Mouse (Mus musculus): ENCODE results near the gene Cldn20. TPM values are rescaled to one million over a fixed set of nuclear protein-coding genes. Genes with fewer than 3 reads are reported as not detected.

The Cldn20 gene
- total and polyA plus RNA-seq, 3 experiments: not detected

DNA sequence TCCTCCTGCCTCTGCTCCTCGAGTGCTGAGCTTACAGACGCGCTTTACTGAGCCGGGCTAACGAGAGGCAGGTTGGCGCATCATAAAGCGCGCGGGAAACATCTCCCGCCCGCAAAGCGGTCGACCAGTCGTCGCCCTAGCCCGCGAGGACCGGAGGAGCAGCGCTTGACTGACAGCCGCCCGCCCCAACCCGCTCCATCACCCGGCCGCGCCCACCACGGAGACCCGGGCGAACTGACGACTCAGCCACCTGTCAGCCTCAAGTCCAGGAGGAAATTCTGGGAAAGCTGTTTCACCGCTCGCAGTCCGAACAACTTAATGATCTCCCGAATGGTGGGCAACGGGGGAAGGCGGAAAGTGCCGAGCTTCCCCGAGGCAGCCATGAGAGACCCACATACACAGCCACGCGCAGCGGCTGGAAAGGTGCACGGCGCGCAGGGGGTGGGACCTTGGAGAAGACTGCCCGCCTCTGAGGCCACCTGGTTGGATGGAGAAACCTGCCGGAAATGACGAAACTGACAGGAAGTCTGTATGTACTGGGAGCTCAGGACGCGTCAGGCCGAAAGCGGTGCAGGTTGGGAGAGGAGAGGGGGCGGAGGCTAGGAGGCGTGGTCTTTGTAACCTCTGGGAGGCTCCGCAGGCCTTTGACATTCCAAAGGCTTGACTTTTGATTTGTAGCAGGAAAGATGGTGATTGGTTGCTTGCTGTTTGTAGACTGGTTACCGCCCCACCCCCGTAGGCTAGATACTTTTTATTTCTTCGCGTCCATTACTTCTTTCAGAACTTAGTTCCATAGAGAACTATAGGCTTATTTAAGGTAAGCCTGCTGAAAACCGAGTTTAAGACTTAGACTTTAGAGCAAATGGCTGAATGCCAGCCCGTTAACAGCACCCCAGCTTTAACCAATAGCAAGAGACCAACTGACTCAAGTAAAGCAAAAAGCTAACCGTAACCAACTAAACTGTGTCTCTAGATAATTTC is 25.3 kb downstream of the Cldn20 start, which contains the start of gene Tfb1m:
Gene Tfb1m, minus strand, starts transcription at position 451 of the 981 bp plus-strand sequence.
- Histone ChIP-seq H3K4me3 (ENCODE audit: low read depth, low read length) (peak within 1 kb of the TSS; percentile 74), H3K9me3 (replicated peaks) (no peaks in the 10 kb centered on the region), H3K36me3 (replicated peaks) (peaks cover 17% of the 10 kb centered on the region), H3K27me3 (ENCODE audit: insufficient read depth, low read length) (no peaks in the 10 kb centered on the region), H3K4me1 (ENCODE audit: insufficient read depth, low read depth, low read length) (peaks cover 22% of the 10 kb centered on the region)
- ATAC-seq (ENCODE audit: extremely low read depth, insufficient number of reproducible peaks, low FRiP score, poor library complexity, severe bottlenecking) (peak; percentile 94), DNase-seq (ENCODE audit: low spot score) (peak; percentile 90)
- TF ChIP-seq TAL1 (conservative IDR thresholded peaks at IDR 0.05; ENCODE audit: low read depth, low read length) (no peak), POLR2AphosphoS5 (IDR thresholded peaks at IDR 0.05; ENCODE audit: insufficient replicate concordance, low read depth, low read length) (no peak), GATA2 (IDR thresholded peaks at IDR 0.05; ENCODE audit: borderline replicate concordance, low read depth, low read length) (no peak), CTCF (IDR thresholded peaks at IDR 0.05; ENCODE audit: low read depth, low read length) (no peak), GATA1 (IDR thresholded peaks at IDR 0.05; ENCODE audit: borderline replicate concordance, low read length) (no peak)

DNA sequence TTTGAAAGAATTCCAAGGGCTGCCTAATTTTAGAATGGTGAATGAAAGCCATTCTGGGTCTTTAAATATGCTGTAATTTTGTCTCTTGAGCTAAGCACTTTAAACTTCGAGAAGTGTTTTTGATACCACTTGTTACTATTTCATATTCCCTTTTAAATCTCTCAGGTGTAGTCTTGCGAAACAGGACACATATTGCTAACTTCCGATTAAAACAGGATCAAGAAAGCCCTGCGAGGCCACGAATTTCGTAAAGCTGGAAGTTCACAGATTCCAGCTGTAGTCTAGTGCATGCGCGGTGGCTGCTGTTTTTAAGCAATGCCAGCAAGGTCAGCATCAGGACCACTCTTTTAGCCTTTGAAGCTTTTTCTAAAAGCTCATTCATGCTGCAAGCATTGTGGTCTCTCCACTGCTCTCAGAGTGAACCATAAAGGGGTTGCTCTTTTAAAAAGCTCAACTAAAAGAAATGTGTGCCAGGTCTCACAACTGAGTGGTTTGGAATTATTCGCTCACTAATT is 26.1 kb downstream of the Cldn20 start:
- ATAC-seq (ENCODE audit: extremely low read depth, insufficient number of reproducible peaks, low FRiP score, poor library complexity, severe bottlenecking) (no peak), DNase-seq (ENCODE audit: low spot score) (no peak)
- Histone ChIP-seq H3K9me3 (replicated peaks) (no peaks in the 10 kb centered on the region), H3K36me3 (replicated peaks) (peaks cover 13% of the 10 kb centered on the region), H3K4me1 (ENCODE audit: insufficient read depth, low read depth, low read length) (peaks cover 22% of the 10 kb centered on the region), H3K27me3 (ENCODE audit: insufficient read depth, low read length) (no peaks in the 10 kb centered on the region), H3K4me3 (ENCODE audit: low read depth, low read length) (peak overlapping the region; percentile 74; the same call in 1 of the 2 replicates)
- TF ChIP-seq CTCF (IDR thresholded peaks at IDR 0.05; ENCODE audit: low read depth, low read length) (no peak), POLR2AphosphoS5 (IDR thresholded peaks at IDR 0.05; ENCODE audit: insufficient replicate concordance, low read depth, low read length) (no peak), GATA1 (IDR thresholded peaks at IDR 0.05; ENCODE audit: borderline replicate concordance, low read length) (no peak), TAL1 (conservative IDR thresholded peaks at IDR 0.05; ENCODE audit: low read depth, low read length) (no peak), GATA2 (IDR thresholded peaks at IDR 0.05; ENCODE audit: borderline replicate concordance, low read depth, low read length) (no peak)

DNA sequence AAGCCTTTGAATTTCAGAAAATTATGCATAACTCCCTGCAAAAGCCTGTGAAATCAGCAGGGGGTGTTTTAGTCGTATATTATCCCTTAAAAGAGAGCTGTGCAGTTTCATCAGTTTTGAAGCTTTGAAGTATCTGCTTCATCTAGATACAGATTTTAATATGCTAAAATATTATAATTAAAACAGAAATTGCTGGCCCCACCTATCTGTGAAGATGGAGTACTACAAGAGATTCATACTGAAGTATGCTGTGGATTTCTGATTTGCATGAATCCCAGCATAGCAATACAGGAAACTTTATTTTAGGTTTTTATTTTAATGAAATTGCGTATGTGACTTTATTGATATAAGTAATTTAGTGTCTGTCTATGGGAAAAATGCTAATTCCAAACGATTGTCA is 28.2 kb downstream of the Cldn20 start:
- no peak for ATAC-seq (ENCODE audit: extremely low read depth, insufficient number of reproducible peaks, low FRiP score, poor library complexity, severe bottlenecking)
- H3K4me1 ChIP-seq (ENCODE audit: insufficient read depth, low read depth, low read length): peaks cover 19% of the 10 kb centered on the region
- TF ChIP-seq TAL1 (conservative IDR thresholded peaks at IDR 0.05; ENCODE audit: low read depth, low read length) (no peak), CTCF (IDR thresholded peaks at IDR 0.05; ENCODE audit: low read depth, low read length) (no peak), GATA1 (IDR thresholded peaks at IDR 0.05; ENCODE audit: borderline replicate concordance, low read length) (no peak), POLR2AphosphoS5 (IDR thresholded peaks at IDR 0.05; ENCODE audit: insufficient replicate concordance, low read depth, low read length) (no peak), GATA2 (IDR thresholded peaks at IDR 0.05; ENCODE audit: borderline replicate concordance, low read depth, low read length) (no peak)
- H3K36me3 ChIP-seq (replicated peaks): no peaks in the 10 kb centered on the region
- no peaks in the 10 kb centered on the region for H3K9me3 ChIP-seq (replicated peaks)
- H3K27me3 ChIP-seq (ENCODE audit: insufficient read depth, low read length): peaks cover 3% of the 10 kb centered on the region; the same call in 1 of the 2 replicates
- H3K4me3 ChIP-seq (ENCODE audit: low read depth, low read length): no peak overlapping the region
- DNase-seq (ENCODE audit: low spot score): no peak

DNA sequence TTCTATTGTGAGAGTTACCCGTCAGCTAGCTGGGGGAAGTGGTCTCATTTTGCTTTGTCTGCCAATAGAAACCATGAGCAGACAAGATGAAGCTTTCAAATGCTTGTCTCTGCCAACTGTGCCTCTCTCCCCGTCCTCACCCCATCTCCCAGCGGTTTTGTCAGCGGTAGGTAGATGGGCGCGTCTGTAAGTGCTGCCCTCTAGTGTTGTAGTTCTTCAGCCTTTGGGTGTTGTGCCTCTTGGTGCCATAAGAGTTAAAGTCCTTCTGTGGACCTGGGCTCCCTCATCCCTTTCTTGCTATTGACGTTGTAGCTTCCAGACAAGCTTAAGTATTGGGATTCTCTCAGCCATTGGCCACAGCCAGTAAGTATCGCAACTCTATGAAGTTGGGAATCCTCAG is 30.1 kb downstream of the Cldn20 start:
- H3K27me3 ChIP-seq (ENCODE audit: insufficient read depth, low read length): peaks cover 3% of the 10 kb centered on the region
- no peak for TF ChIP-seq GATA1 (IDR thresholded peaks at IDR 0.05; ENCODE audit: borderline replicate concordance, low read length)
- no peak for TF ChIP-seq GATA2 (IDR thresholded peaks at IDR 0.05; ENCODE audit: borderline replicate concordance, low read depth, low read length)
- TF ChIP-seq TAL1 (conservative IDR thresholded peaks at IDR 0.05; ENCODE audit: low read depth, low read length): no peak
- no peaks in the 10 kb centered on the region for H3K9me3 ChIP-seq (replicated peaks)
- no peak for DNase-seq (ENCODE audit: low spot score)
- peaks cover 4% of the 10 kb centered on the region; the same call in 1 of the 2 replicates for H3K4me1 ChIP-seq (ENCODE audit: insufficient read depth, low read depth, low read length)
- H3K4me3 ChIP-seq (ENCODE audit: low read depth, low read length): no peak overlapping the region
- ATAC-seq (ENCODE audit: extremely low read depth, insufficient number of reproducible peaks, low FRiP score, poor library complexity, severe bottlenecking): no peak
- H3K36me3 ChIP-seq (replicated peaks): no peaks in the 10 kb centered on the region

DNA sequence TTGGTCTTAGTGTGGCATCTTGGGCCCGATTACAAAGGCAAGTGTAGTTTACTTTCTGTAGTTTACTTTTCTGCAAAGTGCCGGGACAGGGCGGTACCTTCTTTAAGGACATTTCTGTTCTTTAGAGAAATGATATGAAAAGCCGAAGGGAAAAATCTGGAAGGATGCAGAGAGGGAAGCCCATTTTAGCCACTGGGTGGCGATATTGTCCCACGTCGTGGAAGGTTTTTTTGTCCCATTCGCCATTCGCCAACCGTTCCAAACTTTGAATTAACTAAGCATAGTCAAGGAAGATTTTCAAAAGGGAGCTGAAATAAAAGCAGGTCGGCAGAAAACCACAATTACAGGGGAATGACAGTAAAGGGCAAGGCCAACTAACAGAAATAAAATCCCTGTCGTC is 38.5 kb downstream of the Cldn20 start:
- Histone ChIP-seq H3K4me1 (ENCODE audit: insufficient read depth, low read depth, low read length) (no peaks in the 10 kb centered on the region), H3K4me3 (ENCODE audit: low read depth, low read length) (no peak overlapping the region), H3K36me3 (replicated peaks) (no peaks in the 10 kb centered on the region), H3K9me3 (replicated peaks) (no peaks in the 10 kb centered on the region), H3K27me3 (ENCODE audit: insufficient read depth, low read length) (peaks cover 1% of the 10 kb centered on the region)
- TF ChIP-seq GATA1 (IDR thresholded peaks at IDR 0.05; ENCODE audit: borderline replicate concordance, low read length) (no peak), CTCF (IDR thresholded peaks at IDR 0.05; ENCODE audit: low read depth, low read length) (peak; percentile 29; the same call in 1 of the 2 replicates)
- DNase-seq (ENCODE audit: low spot score) (no peak), ATAC-seq (ENCODE audit: extremely low read depth, insufficient number of reproducible peaks, low FRiP score, poor library complexity, severe bottlenecking) (no peak)

Other genes starting within 250 kb of the Cldn20 start
- gene Tiam2, start 206.0 kb upstream of the Cldn20 start, total RNA-seq (2014; fragmentation: Nextera tagmentation): not detected in 2 replicates
- gene Tiam2, start 206.0 kb upstream of the Cldn20 start, total RNA-seq (2017): 0.29 and 0.49 TPM in 2 replicates
- not detected in 2 replicates for gene Tiam2, start 206.0 kb upstream of the Cldn20 start, polyA plus RNA-seq (2012)
- gene Tfb1m, start 25.2 kb downstream of the Cldn20 start, total RNA-seq (2014; fragmentation: Nextera tagmentation): 36.3 and 49.9 TPM in 2 replicates
- 17.0 and 22.6 TPM in 2 replicates for gene Tfb1m, start 25.2 kb downstream of the Cldn20 start, total RNA-seq (2017)
- gene Tfb1m, start 25.2 kb downstream of the Cldn20 start, polyA plus RNA-seq (2012): 1.8 TPM in 2 replicates
- gene Nox3, start 163.7 kb downstream of the Cldn20 start, total RNA-seq (2014; fragmentation: Nextera tagmentation): not detected in 2 replicates
- gene Nox3, start 163.7 kb downstream of the Cldn20 start, total RNA-seq (2017): not detected in 2 replicates
- not detected in 2 replicates for gene Nox3, start 163.7 kb downstream of the Cldn20 start, polyA plus RNA-seq (2012)

Data from G1E (cell line).